Mouse (Mus musculus): ENCODE measurements around the gene Micall2. TPM values are rescaled to one million over a fixed set of nuclear protein-coding genes. Genes with fewer than 3 reads are reported as not detected.

Micall2 gene
- polyA plus RNA-seq, 1 experiment: 5.0 TPM

DNA sequence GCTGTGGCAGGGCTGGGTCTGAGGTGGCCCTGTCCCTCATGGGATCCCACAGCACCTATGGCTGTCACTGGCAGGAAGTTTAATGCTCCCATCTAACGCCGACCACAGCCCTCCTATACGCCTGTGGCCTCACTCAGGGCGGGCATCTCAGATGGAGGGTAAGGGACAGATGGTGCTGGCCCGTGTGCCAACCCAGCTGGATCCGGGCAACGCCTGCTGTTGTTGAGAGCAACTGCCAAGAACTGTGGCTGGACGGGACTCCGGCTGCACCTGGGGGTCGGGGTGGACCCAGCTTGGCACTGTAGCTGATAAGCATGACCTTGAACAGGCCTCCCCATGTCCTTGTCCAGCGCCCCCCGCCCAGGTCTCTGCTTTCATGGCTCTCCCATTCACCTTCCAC lies 47.8 kb downstream of the Micall2 start:
- WGBS: 69% methylated on average over 12 of the region's 12 CpGs
- no peak for TF ChIP-seq POLR2A (IDR thresholded peaks at IDR 0.05; ENCODE audit: borderline replicate concordance, extremely low read depth, low read depth, low read length)
- TF ChIP-seq CTCF (IDR thresholded peaks at IDR 0.05; ENCODE audit: insufficient read depth, low read length): no peak
- no peak for DNase-seq
- no peak overlapping the region for H3K4me3 ChIP-seq (replicated peaks; ENCODE audit: extremely low read depth, low read depth, low read length)
- H3K4me1 ChIP-seq (ENCODE audit: control insufficient read depth, insufficient read depth, low read length): no peaks in the 10 kb centered on the region

DNA sequence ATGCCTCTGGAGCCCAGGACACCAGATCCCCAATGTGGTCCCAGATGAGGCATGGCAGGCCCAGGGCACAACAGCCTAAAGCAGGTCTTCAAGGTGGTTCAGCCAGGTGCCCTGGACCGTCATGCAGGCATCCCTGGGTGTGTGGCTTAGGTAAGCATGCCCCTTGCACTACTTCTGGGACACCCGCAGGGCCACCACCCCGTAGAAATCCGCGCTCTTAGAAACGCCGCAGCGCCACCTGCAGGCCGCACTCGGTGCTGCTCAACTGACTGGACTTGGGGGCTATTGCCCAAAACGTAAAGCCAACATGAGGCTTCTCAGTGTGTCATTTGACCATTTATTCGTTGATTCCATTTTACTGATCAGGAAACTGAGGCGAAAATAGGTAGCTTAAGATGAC lies 48.5 kb downstream of the Micall2 start:
- TF ChIP-seq CTCF (IDR thresholded peaks at IDR 0.05; ENCODE audit: insufficient read depth, low read length) (peak; percentile 22), POLR2A (IDR thresholded peaks at IDR 0.05; ENCODE audit: borderline replicate concordance, extremely low read depth, low read depth, low read length) (no peak)
- H3K4me1 ChIP-seq (ENCODE audit: control insufficient read depth, insufficient read depth, low read length): no peaks in the 10 kb centered on the region
- no peak overlapping the region for H3K4me3 ChIP-seq (replicated peaks; ENCODE audit: extremely low read depth, low read depth, low read length)
- 14% methylated on average over 13 of the region's 13 CpGs for WGBS
- DNase-seq: peak; percentile 15

DNA sequence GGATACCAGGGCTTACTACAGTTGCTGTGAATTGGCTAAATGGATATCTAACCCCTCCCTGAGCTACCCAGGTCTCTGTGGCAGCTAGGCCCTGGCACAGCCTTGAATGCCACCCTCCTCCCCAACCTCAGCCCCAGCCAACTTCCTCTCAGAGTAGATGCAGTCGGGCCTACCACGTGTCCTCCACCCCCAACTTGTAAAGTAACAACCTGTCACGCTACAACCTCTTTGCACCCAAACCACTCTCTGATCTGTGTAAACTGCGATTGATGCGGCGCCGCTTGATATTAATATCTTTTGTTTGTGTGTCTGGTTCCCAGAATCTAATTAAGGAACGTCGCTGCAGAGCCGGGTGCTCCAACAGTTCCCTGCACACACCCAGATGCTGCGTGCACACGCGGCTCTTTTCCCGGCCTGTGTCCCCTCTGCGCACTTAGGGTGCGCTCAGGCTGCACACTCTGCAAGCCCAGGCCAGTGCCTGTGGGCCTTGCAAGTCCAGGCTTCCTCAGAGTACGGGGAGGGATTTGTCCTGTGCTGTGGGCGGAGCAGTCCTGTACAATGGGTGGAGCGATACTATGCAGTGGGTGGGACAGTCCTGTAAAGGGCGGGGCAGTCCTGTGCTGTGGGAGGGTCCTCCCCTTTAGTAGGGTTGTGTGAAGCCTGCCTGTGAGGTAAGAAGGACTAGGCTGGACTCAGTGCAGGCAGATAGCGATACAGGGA lies 49.4 kb downstream of the Micall2 start:
- H3K4me3 ChIP-seq (replicated peaks; ENCODE audit: extremely low read depth, low read depth, low read length): no peak overlapping the region
- 22% methylated on average over 21 of the region's 21 CpGs for WGBS
- H3K4me1 ChIP-seq (ENCODE audit: control insufficient read depth, insufficient read depth, low read length): no peaks in the 10 kb centered on the region
- TF ChIP-seq POLR2A (IDR thresholded peaks at IDR 0.05; ENCODE audit: borderline replicate concordance, extremely low read depth, low read depth, low read length): no peak
- TF ChIP-seq CTCF (IDR thresholded peaks at IDR 0.05; ENCODE audit: insufficient read depth, low read length): no peak
- no peak for DNase-seq

DNA sequence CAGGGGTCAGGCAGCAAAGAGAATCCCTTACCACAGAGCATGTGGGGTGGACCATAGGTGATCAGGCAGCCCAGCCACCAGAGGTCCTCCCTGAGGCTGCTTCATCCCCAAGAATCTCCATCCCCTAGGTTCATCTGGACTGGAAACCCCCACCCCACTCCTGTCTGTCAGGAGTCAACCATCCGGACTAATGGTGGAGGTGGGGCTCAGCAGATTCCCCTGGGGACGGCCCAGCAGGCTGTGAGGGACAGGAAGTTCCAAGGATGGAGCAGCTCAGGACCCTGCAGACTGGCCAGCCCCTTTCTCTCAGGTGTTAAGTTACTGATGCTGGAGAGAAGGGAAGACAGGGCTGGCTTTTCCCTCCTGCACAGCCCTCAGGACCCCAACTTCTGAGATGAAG lies 52.9 kb downstream of the Micall2 start:
- no peak for TF ChIP-seq CTCF (IDR thresholded peaks at IDR 0.05; ENCODE audit: insufficient read depth, low read length)
- no peak for TF ChIP-seq POLR2A (IDR thresholded peaks at IDR 0.05; ENCODE audit: borderline replicate concordance, extremely low read depth, low read depth, low read length)
- Histone ChIP-seq H3K4me3 (replicated peaks; ENCODE audit: extremely low read depth, low read depth, low read length) (no peak overlapping the region), H3K4me1 (ENCODE audit: control insufficient read depth, insufficient read depth, low read length) (no peaks in the 10 kb centered on the region)
- no peak for DNase-seq
- 22% methylated on average over 2 of the region's 2 CpGs for WGBS

DNA sequence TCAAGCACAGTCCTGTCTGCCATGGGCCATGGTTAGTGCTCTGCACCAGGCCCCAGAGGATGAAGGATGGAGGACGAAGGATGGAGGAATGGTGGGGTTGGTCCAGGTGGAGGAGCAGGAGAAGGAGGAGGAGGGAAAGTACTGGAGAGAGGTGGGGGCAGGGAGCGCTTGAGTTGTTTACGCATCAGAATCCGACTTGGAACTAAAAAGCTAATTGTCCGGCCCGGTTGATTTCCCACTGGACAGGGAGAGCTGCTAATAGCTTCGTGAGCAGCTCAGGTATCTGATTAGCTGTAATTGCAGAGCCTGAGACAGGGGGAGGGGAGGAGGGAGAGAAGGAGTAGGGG lies 53.5 kb downstream of the Micall2 start:
- no peak for DNase-seq
- TF ChIP-seq CTCF (IDR thresholded peaks at IDR 0.05; ENCODE audit: insufficient read depth, low read length) (no peak), POLR2A (IDR thresholded peaks at IDR 0.05; ENCODE audit: borderline replicate concordance, extremely low read depth, low read depth, low read length) (no peak)
- Histone ChIP-seq H3K4me3 (replicated peaks; ENCODE audit: extremely low read depth, low read depth, low read length) (no peak overlapping the region), H3K4me1 (ENCODE audit: control insufficient read depth, insufficient read depth, low read length) (no peaks in the 10 kb centered on the region)
- 5% methylated on average over 7 of the region's 7 CpGs for WGBS

DNA sequence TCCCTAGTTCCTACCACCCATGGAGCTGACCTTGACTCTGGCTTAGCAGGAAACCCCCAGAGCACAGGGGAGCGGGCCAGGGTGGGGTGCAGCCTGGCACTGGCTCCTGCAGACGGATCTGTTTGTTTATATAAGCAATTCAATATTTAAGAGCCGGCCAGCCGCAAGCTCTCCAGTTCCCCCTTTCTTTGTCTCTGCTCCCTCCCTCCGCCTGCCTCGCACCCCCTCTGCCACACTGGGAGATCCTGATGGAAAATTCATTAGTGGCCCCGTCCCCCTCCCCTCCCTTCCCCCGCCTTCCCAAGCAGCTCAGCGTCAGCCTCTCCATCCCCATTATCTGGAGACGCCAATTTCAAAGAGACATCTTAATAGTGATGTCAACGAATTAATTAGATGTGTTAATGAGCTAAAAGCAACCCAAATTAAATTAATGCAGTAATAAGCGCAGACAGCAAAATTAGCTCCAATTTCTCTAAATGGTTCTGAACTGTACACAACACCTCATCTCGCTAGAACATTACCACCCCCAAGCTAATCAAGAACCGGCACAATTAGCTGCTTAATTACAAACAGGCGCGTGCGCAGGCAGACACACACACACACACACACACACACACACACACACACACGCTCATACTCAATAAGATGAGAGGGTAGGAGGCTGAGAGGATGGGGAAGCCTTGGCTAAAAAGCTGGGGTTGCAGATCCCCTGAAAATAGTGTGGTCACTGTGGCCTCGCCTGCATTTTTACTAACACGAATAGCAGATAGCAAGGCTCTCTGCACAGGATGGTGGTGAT lies 54.1 kb downstream of the Micall2 start:
- 9% methylated on average over 20 of the region's 20 CpGs for WGBS
- TF ChIP-seq CTCF (IDR thresholded peaks at IDR 0.05; ENCODE audit: insufficient read depth, low read length) (no peak), POLR2A (IDR thresholded peaks at IDR 0.05; ENCODE audit: borderline replicate concordance, extremely low read depth, low read depth, low read length) (no peak)
- Histone ChIP-seq H3K4me1 (ENCODE audit: control insufficient read depth, insufficient read depth, low read length) (no peaks in the 10 kb centered on the region), H3K4me3 (replicated peaks; ENCODE audit: extremely low read depth, low read depth, low read length) (no peak overlapping the region)
- DNase-seq: no peak

DNA sequence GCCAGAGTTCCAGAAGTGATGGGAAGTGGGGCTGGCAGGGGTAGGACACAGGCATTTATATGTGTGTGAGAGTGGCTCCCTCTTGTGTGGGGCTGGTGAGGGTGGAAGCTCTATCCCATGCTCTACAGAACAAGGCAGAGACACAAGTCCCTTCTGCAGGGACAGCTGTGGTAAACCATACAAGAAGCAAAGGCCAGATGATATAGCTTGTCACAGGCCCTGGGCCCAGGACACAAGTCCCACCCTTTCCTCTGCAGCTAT lies 60.5 kb downstream of the Micall2 start:
- H3K4me3 ChIP-seq (replicated peaks; ENCODE audit: extremely low read depth, low read depth, low read length): no peak overlapping the region
- DNase-seq: no peak
- H3K4me1 ChIP-seq (ENCODE audit: control insufficient read depth, insufficient read depth, low read length): no peaks in the 10 kb centered on the region
- no peak for TF ChIP-seq CTCF (IDR thresholded peaks at IDR 0.05; ENCODE audit: insufficient read depth, low read length)
- no peak for TF ChIP-seq POLR2A (IDR thresholded peaks at IDR 0.05; ENCODE audit: borderline replicate concordance, extremely low read depth, low read depth, low read length)

DNA sequence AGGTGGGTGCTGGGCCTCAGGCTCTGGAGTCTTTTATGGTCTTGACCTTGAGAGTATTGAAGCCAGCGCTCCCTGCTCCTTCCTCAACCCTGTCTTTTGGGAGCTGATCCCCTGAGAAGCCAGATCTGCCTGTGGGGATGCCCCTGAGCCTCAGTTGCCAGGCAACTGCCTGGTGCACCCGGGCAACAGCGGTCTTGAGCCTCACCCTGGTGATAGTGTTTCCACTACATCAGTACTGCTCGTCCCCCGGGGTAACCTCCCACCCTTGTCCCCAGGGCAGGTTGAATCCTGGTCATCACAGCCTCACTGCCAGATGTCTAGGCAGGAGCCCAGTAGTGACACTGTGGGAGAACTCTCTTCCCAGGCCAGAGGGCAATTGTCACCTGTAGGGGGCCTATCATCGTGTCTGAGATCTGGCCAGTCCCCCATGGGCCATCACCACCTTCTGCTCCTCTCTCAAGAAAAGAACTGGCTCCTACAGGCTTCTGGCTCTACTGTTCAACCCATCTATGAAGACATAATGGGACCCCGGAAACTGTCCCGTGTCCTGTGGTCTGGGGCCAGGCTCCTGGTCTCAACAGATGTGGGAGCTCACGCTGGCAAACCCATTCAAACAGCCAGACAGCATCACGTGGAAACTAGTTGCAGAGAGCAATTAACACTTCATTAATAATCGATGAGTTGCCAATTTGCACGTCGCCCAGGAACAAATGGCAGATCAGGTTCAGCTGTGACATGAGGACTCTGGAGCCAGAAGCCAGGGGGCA lies 61.0 kb downstream of the Micall2 start:
- DNase-seq: no peak
- H3K4me1 ChIP-seq (ENCODE audit: control insufficient read depth, insufficient read depth, low read length): no peaks in the 10 kb centered on the region
- no peak overlapping the region for H3K4me3 ChIP-seq (replicated peaks; ENCODE audit: extremely low read depth, low read depth, low read length)
- TF ChIP-seq CTCF (IDR thresholded peaks at IDR 0.05; ENCODE audit: insufficient read depth, low read length): no peak
- no peak for TF ChIP-seq POLR2A (IDR thresholded peaks at IDR 0.05; ENCODE audit: borderline replicate concordance, extremely low read depth, low read depth, low read length)
- whole genome bisulfite sequencing: 25% methylated on average over 13 of the region's 13 CpGs

DNA sequence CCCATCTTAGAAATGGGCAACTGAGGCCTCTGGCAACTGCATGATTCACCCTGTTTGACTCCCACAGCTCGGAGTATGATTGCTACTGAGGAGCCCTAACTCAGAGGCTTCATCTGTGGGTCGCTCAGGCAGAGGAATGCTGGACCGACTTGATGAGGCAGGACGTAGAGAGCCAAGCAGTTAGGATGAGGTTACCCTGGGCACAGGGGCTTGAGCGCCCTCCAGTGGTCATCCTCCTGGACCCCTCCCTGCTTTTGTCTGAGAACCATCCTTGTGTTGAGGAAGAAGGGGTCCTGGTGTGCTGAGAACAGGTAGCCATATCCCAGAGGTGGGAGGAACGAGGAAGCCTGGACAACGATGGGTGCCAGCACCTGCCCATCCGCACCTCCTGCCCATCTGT lies 66.8 kb downstream of the Micall2 start:
- DNase-seq: no peak
- no peak overlapping the region for H3K4me3 ChIP-seq (replicated peaks; ENCODE audit: extremely low read depth, low read depth, low read length)
- TF ChIP-seq POLR2A (IDR thresholded peaks at IDR 0.05; ENCODE audit: borderline replicate concordance, extremely low read depth, low read depth, low read length) (no peak), CTCF (IDR thresholded peaks at IDR 0.05; ENCODE audit: insufficient read depth, low read length) (peak; percentile 22; the same call in 1 of the 2 replicates)
- WGBS: 16% methylated on average over 8 of the region's 8 CpGs
- no peaks in the 10 kb centered on the region for H3K4me1 ChIP-seq (ENCODE audit: control insufficient read depth, insufficient read depth, low read length)
